Mouse (Mus musculus): ENCODE data around the gene Slc25a38. TPM values are rescaled to one million over a fixed set of nuclear protein-coding genes. Genes with fewer than 3 reads are reported as not detected.

Gene Slc25a38
- polyA plus RNA-seq (2017; shearing (Covaris generic)) = 10 to 100 TPM; 17.6 to 21.3 (median 18.1) TPM

- peak; percentile 92 for ATAC-seq
These were observed at the start of gene Slc25a38 for GRCm38 (mm10) chr9:120110211-120111018. TSS of gene Slc25a38 (plus strand) at chr9:120110374.

- no peak for ATAC-seq
These were observed 45.9 kb upstream of the Slc25a38 start for GRCm38 (mm10) chr9:120064317-120064716.

GRCm38 (mm10) chr9:120067609-120068008 lies 42.6 kb upstream of the Slc25a38 start:
- no peak for ATAC-seq

- peak; percentile 35 for ATAC-seq
These were observed 42.1 kb upstream of the Slc25a38 start for GRCm38 (mm10) chr9:120068047-120068446.

- ATAC-seq = no peak
These were observed 40.4 kb upstream of the Slc25a38 start, which contains the start of gene Cx3cr1 for GRCm38 (mm10) chr9:120069779-120070178. TSS of gene Cx3cr1 (minus strand) at chr9:120069879.

GRCm38 (mm10) chr9:120071251-120071650 lies 38.9 kb upstream of the Slc25a38 start:
- ATAC-seq = no peak

- no peak for ATAC-seq
These were observed 37.0 kb upstream of the Slc25a38 start for GRCm38 (mm10) chr9:120073169-120073568.

GRCm38 (mm10) chr9:120074516-120074915 lies 35.7 kb upstream of the Slc25a38 start:
- ATAC-seq = peak; percentile 98

GRCm38 (mm10) chr9:120078241-120078640 lies 31.9 kb upstream of the Slc25a38 start:
- no peak for ATAC-seq

- no peak for ATAC-seq
These were observed 30.3 kb upstream of the Slc25a38 start for GRCm38 (mm10) chr9:120079901-120080300.

- no peak for ATAC-seq
These were observed 29.5 kb upstream of the Slc25a38 start for GRCm38 (mm10) chr9:120080546-120081108.

GRCm38 (mm10) chr9:120081247-120081646 lies 28.9 kb upstream of the Slc25a38 start:
- no peak for ATAC-seq

- no peak for ATAC-seq
These were observed 28.2 kb upstream of the Slc25a38 start for GRCm38 (mm10) chr9:120081967-120082366.

GRCm38 (mm10) chr9:120082691-120083090 lies 27.5 kb upstream of the Slc25a38 start:
- peak; percentile 38 for ATAC-seq

GRCm38 (mm10) chr9:120083158-120083894 lies 26.8 kb upstream of the Slc25a38 start:
- no peak for ATAC-seq

- peak; percentile 55 for ATAC-seq
These were observed 25.8 kb upstream of the Slc25a38 start for GRCm38 (mm10) chr9:120084406-120084805.

- ATAC-seq = no peak
These were observed 21.0 kb upstream of the Slc25a38 start for GRCm38 (mm10) chr9:120089125-120089524.

GRCm38 (mm10) chr9:120091086-120091485 lies 19.1 kb upstream of the Slc25a38 start:
- ATAC-seq = peak; percentile 38

- ATAC-seq = peak; percentile 70
These were observed 18.4 kb upstream of the Slc25a38 start, which contains the start of gene Ccr8 for GRCm38 (mm10) chr9:120091696-120092238. TSS of gene Ccr8 (plus strand) at chr9:120092114.

GRCm38 (mm10) chr9:120093701-120094100 lies 16.5 kb upstream of the Slc25a38 start:
- no peak for ATAC-seq

GRCm38 (mm10) chr9:120095886-120096285 lies 14.3 kb upstream of the Slc25a38 start:
- ATAC-seq = peak; percentile 35

GRCm38 (mm10) chr9:120098682-120099081 lies 11.5 kb upstream of the Slc25a38 start:
- no peak for ATAC-seq

GRCm38 (mm10) chr9:120099304-120099703 lies 10.9 kb upstream of the Slc25a38 start:
- no peak for ATAC-seq

Measured in inflammation-experienced regulatory T-cells, adult 6 months (primary cell).